Mouse (Mus musculus) ES-Bruce4 (cell line): Measurements from ENCODE around the gene Iqcj.

Source experiments
- CTCF ChIP-seq: IDR thresholded peaks from one replicate; pipeline ENCODE4 v1.8.1; 2011; ENCODE audit warnings: low read depth, low read length
- EP300 ChIP-seq: IDR thresholded peaks from 2 replicates; pipeline ENCODE4 v1.6.1; 2011; ENCODE audit warnings: low read depth, low read length; ENCODE audit not compliant: insufficient read depth
- POLR2A ChIP-seq: IDR thresholded peaks from one replicate; pipeline ENCODE4 v1.8.1; 2011; ENCODE audit warnings: low read length; ENCODE audit not compliant: insufficient read depth

DNA sequence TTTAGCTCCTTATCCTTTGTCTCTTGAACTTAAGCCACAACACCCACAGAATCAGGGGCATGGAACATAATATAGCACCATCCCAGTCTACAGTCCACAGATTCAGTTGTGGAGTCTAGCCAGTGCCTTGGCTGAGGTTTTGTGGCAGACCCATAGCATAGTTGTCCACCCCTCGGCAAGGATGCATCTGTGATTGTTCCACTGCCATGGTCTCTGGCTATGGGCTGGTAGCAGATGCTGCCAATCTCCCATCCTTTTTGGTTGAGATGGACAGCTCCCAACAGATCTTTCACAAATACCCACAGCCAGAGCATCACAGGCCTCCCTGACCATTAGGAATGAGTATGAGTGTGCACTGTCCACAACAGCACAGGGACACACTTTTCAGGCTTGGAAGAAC lies 5.8 kb upstream of the Iqcj start:
- TF ChIP-seq POLR2A, result no peak
- no peak for TF ChIP-seq CTCF
- TF ChIP-seq EP300, result no peak
